Mouse (Mus musculus) left cerebral cortex, adult 11 months (tissue): ENCODE results near the gene Ntmt1.

Experiments
- DNase-seq: peaks from one replicate; pipeline ENCODE4 v3.0.0; 2022; ENCODE audit warnings: low spot score

Gene Ntmt1

GRCm38 (mm10) chr2:30870863-30871262, 63.2 kb downstream of the Ntmt1 start:
- no peak for DNase-seq
